Mouse (Mus musculus) left cerebral cortex, adult 11 months (tissue): Measurements from ENCODE around the gene Zic1.

ENCODE experiments used
- DNase-seq: peaks from one replicate; pipeline ENCODE4 v3.0.0; 2022; ENCODE audit warnings: low spot score

Gene Zic1

DNA sequence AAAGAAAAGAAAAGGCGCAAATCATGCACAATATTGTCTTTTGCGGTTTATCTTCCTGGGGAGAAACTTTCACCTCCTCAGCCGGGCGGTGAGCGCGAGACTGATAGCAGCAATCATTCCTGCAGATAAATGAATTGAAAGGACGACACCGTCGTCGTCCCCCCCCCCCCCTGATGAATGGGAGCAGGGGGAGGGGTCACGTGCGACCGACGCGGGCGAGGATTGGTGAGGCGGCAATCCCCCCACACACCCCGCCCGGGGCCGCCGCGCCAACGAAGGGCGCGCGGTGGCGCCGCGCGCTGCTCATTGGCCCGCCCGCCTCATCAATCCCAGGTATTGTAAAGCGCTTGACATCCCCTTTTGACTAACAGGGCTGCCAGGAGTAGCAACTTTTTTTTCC, at the start of gene Zic1:
Gene Zic1, minus strand, starts transcription at position 147 of the 400 bp plus-strand sequence.
- no peak for DNase-seq

DNA sequence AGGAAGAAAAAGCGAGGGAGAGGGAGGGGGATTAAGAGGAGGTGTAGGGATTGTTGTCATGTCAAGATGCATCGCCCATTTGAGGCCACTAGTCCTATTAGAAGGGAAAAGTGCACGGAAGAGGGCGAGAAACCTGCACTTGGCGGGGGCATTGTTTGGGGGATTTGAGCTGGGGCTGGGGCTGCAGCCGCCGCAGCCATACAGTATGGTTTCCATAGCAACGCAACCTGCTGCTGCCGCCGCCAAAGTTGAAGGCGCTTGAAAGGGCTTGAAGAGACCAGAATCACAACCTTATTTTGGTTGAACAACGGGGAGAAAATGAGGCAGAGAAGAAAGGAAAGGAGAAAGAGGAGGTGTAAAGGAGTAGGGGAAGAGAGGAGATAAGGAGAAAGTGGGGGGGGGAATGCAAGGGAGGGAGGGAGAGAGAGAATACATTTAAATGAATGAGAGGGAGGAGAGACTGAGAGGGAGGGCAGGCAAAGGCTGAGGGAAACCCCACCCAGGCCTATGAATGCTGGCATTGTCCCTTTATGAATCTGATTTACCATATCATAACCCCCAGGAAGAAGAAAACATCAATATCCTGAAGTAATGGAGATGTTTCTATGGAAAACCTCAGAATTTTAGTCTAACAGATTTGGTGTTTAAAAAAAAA, 48.5 kb upstream of the Zic1 start:
- DNase-seq = no peak

DNA sequence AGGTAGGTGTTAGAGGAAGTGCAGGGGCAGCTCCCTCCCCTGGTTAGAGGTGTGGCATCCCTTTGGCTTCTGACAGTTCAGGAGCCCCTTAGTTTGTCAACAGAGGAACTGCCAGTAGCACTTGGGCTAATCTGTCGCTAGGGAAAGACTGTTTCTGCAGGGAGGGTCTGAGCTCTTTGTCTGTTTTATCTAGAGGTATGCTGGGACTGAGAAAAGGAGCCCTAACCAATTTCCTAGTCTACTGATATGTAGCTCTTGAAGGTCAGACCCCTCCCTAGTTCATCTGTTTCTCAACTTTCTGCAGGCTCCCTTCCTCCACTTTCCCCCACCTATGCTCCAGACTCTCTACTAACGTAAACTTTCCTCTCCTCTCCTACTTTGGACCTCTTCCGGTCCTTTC, 44.2 kb upstream of the Zic1 start:
- DNase-seq = no peak

DNA sequence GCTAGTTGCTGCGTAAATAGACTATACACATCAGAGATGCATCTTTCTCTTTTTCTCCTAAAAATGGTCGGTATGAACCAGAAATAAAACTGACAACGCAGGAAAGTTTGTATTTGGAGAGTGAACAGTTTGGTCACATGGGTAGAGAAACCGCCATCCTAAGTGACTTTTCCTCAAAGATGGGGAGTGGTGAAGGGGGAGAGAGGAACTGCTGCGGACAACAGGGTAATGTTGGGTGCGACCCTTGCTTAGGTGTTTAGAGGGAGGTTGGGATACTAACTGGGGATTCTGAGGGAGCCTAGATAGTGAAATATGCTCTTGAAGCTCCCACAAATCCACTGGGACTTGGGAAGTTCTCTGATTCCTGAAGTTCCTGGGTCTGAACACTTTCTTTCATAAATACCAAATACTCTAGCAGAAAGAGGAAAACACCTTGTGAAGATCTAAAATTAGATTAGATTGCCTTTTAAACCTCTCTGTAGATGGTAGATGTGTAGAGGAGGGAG, 40.7 kb upstream of the Zic1 start:
- no peak for DNase-seq

DNA sequence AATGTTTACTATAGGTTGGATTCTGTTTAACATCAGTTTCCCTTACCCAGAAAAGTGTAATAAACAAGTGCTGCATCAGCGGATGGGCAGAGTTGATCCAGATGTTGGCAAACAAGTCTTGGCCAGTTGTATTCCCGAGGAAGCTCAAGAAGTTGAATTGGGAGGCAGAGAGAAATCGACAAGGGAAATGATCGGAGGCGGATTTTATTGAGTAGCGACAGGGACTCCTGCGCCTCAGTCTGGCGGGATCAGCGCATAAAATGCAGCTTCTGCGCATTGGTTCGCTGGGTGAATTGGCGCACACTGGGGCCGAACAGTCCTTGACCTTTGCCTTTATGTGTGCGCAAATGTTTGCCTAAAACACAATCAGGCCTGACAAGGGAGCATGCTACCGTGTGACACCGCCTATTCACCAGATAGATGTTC, 40.2 kb upstream of the Zic1 start:
- no peak for DNase-seq

DNA sequence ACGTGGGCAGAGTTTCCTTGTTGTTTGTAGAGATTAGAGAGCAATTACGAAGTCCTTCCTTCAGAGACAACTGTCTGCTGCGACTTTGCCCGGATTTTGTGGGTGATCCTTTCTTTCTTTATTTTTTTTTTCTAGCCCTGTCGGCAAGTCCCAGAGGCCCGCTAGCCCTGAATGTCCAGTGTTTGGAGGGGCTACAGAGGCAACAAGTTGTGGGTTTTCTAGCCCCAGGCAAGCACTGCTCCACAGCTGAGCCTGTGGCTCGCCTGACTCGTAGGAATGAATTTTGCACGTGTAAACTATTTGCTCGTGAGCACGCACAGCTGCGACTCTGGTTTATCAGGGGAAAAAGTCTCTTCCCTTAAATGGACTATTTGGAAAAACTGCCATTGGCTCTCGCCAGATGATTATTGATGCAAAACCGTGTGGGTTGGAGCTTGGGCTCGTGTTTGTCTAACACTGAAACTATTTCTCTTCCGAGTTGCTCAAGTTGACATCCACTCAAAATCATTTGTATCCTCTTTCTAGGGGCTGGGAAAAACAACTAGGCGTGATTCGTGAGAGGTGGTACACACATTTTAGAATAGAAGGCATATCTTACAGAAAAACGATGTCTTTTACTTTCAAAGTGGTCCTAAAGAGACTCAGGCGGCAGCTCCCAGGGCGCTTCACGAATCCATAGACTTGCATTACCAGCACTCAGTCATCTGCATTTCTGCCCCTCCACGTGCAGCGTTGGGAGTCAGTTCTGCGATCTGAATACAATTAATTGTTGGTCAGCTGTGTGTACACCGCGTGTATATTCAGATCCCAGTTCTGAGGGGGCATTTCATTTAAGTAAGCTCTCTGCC, 39.5 kb upstream of the Zic1 start:
- DNase-seq = no peak

DNA sequence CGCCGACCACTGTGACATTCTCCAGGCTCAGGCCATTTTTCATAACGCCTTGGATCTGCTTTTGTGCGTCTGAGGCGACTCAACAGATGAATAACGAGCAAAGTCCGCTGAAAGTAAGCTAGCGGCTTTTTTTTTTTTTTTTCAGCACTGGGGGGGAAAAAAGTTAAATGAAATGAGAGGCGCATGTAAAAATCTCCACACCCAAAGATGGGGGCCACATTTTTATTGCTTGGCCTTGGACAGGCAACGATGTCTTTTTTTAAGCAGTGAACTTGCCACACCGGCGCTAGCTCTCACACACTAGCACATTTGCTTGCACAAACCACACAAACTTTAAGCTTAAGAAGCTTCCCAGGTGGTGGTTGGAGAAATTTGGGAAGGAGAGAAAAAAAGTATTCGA, 38.6 kb upstream of the Zic1 start:
- no peak for DNase-seq

DNA sequence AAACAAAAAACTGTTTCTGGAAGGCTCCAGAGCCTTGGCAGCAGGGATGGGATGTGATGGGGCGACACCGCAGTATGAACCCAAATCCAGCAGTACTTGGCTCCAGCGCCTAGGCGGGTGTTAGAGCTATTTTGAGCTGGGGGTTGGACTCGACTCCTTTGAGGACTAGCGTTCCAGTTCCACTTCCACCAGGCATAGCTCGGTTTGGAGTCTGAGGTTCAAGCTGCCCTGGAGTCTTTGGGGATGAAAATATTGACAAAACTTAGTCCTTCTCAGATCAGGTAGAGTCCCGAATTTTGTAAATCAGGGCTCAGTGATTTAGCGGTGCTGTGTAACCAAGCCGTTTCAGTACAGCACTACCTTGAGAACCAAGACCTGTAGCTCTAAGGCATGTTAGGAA, 35.9 kb upstream of the Zic1 start:
- no peak for DNase-seq

DNA sequence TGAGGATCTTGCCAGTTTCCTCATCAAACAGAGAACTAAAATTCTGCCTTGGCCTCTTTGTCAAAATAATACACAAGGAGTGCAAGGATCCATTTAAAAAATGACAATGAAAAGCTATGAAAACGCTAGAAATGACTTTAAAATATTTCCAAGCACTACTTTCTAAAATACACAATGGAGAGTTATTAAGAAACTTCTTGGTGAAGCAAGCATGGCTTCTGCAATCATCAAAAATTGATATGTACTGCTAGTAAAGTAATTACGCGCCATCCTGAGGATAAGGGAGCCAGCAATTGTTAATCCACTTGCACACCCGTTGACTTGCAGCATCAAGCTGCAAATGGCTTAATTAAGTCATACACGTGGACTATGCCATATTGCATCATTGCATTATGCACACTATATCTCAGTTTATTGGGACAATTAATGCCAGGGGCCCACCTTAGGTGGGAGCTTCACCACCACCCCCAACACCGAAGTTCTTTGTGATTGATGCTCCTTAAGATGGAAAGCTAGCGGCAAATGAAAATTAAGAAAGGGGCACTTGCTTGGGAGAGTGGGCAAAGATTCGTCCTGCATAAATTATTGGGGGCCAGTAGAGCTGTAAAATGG, 35.0 kb upstream of the Zic1 start:
- no peak for DNase-seq

DNA sequence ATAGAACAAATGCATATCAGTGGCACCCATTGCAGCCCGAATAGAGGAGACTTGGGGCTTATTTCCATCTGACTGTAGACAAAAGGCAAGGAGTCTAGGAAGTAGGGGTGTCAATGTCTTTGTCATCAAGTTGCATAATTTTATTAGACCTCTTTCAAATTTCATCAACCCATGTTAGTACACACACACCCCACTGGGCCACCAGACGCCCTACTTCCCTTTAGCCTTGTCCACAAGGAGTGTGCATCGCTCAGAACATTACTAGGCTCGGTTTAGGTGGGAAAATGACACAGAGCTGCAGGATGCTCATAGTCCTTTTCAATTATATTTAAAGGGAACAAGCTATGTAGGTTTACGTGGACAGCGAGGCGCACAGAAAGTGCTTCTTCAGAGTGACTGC, 34.4 kb upstream of the Zic1 start:
- DNase-seq = no peak

DNA sequence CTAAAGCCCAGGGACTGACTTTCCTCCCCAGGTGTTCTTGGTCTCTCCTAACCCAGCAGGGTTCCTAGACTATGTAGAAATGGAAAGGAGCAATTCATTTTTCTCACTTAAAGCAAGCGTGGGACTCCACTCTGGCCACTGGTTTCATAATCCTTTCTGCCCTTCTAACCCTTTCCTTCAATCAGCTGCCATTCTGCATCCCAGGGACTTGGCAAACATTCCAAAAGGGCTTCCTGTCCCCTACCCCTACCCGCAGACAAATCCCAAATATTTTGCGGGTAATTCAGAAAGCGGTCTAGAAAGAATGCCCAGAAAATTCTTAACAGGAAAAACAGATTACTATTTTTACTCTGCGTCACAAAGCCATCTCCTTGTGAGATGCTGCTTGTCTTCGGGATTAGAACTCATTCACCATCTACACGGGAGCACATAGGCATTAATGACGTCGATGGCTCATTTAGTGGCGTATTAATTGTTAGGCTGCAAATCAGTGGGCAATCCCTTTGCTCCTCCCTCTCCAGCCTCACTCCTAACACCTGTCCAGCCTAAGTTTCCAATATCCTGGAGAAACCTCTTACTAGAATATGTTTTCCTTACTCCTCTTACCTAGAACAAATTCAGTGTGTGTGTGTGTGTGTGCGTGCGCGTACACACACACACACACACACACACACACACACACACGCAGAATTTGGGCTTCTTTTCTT, 29.6 kb upstream of the Zic1 start:
- no peak for DNase-seq

DNA sequence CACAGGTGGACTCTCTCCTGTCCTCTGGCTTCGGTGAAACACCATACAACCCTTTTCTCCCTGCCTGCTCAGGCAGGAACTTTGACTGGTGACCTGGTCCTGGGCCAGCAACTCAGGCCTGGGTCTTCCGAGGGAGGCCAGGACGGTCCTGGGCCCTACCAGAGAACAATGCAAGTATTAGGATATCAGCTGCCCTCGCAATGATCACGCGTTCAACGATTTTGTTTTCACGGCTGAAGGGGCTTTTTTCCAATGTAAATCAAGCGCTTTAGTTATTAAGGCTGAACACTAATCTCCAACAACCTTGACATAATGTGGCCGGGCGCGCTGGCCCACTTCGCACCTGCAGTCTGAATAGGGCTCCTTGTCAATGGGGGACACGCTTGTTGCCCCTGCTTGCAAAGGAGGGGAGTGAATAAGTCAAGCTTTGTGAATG, 28.6 kb upstream of the Zic1 start:
- no peak for DNase-seq

DNA sequence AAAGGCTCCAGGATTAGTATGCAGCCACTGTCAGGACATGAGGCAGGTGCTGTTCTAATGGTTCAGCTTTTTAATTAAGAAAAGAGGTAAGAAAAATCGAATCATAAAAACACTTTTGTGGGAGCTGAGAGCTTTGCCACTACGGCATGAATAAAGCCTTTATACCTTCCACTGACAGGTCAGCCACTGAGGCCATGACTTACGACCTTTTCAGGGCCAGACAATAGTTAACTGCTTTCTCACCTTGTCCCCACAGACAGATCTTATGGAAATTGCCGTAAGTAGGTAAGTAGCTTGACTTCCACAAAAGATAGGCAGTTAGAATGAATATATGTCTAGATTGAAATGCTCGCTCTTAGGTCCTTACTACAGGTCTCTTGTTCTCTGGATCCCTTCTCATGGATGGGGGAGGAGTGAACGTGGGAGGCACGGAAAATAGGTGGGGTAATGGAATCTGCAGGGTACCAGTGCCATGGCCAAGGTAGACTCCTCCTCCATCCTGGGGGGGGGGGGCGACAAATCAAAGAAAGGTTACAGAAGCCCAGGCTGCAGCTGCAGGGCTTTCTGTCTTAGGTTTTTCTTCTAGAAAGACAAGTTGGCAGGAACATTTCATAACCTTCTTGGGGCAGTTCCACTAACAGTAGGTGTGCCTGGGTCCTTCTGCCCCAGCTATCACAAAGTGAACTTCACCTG, 27.9 kb upstream of the Zic1 start:
- DNase-seq = no peak

DNA sequence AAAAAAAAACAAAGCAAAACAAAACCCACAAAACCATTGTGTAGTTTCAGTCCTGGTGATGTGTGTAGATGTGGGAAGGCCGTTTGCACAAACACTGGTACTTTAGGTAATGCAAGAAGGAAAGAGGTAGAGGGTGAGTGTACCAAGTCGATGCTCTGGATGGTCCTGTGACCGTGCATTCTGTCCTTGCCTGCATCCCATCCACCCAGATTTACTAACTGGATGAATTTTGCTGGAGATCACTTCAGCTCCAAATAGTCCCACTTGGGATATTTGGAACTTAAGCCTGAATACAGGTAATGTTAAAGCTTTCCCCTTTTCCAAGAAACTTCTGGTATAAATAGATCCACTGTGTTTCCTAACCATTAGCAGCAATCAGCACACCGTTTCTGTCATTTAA, 22.6 kb upstream of the Zic1 start:
- no peak for DNase-seq

DNA sequence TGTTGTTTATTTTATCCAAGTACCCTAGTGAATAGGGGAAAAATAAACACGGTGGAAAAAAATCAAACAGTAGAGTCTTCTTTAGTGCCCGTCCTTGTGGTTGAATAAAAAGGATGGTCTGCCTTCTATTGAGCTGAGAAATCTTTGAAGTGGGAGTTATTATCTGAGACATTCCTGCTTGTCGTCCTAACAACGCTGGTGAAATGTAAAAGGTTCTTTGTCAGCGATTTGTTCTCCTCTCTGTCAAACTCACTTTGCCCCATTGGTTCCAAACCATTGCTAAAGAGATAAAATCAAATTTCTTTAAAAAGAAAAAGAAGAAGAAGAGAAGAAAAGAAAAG, 22.1 kb upstream of the Zic1 start:
- no peak for DNase-seq

DNA sequence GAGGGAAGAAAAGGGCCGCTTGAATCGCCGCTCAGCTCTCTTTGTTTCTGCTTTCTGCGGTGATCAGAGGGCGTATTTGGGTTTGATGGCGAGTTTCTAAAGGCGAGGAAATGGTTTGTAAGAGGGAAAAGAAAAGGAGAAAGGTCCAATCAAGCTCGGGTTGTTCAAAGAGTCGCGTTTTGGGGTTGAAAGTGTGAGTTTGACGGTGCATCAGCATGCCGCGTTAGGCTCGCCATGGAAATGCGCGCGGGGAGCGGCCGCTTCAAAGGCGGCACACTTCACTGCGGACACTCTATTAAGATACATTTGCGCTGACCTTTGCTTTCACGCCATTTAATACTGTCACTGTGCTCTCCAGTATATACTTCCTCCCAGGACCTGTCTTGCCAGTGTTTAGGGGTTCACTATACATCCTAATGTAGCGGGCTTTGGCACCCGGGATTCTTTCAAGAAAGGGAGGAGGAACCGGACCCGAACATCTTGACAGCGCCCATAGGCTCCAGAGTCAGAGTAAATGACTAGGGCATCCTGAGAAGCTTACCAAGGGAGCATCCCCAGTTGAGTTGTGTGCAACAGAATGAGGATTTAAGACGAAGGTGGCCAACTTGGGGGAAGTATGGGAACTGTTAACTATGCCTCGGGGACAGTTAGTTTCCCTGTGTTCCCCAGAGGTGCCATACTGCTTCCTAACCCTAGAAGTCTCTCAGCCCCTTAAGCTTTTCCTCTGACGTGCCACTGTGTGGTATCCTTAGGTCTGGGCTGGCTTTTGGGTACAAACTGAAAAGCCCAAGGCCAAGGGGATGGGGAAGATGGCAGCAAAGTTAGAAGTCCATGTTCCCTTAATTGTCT, 21.5 kb upstream of the Zic1 start:
- no peak for DNase-seq

DNA sequence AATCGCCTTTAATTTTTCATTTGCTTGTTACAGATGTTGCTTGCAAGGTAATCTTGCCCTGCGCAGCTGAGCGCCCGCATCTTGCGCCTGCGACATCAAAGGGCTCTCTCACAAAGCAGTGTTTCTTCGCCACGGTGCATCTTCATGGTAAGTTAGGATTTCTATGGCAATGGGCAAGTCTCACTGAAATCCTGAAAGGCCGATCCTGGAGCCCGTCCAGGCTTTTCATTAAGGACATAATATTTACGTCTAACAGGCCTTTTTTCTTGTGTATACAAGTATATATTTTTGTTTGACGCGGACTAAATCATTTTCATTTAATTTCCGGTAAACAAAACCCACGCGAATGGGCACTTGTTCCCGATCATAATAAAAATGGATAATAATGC, 20.9 kb upstream of the Zic1 start:
- no peak for DNase-seq

DNA sequence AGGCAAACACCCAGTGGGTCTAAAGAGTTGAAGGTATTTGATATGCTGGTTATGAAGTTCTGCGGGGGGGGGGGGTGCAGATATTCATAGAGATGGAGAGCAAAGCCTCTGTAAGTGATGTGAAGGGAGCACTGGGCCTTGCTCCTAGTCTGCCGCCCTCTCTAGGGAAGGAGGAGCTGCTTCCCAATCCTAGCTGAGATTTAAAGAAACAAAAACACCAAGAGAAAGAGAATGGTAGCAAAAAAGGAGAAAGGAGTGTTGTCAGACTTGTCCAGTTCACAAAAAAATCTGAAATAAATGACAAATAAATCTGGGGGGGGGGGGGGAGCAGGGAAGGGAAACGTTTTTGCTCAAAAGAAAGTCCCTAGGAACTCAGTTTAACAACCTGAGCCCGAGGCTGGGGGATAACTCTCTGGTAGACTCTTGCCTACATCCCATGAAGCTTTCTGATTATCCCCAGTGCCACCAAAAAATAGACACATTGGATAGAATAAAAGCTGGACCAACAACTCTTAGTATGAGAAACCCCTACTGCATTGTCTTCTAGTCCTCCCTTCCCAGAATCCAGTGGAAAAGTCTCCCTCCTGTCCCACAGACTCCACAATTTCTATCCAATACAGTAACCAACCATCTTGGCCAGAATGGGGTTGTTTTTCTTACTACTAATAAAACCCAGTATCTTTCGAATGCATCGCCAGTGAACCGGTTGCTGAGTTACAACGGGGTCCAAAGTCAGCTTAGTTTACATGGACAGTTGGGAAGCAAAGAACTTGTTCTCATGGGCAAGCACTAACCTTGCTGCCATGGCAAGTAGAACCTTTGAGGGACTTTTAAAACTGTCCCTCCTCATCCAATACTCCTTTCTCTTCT, 20.2 kb upstream of the Zic1 start:
- no peak for DNase-seq

DNA sequence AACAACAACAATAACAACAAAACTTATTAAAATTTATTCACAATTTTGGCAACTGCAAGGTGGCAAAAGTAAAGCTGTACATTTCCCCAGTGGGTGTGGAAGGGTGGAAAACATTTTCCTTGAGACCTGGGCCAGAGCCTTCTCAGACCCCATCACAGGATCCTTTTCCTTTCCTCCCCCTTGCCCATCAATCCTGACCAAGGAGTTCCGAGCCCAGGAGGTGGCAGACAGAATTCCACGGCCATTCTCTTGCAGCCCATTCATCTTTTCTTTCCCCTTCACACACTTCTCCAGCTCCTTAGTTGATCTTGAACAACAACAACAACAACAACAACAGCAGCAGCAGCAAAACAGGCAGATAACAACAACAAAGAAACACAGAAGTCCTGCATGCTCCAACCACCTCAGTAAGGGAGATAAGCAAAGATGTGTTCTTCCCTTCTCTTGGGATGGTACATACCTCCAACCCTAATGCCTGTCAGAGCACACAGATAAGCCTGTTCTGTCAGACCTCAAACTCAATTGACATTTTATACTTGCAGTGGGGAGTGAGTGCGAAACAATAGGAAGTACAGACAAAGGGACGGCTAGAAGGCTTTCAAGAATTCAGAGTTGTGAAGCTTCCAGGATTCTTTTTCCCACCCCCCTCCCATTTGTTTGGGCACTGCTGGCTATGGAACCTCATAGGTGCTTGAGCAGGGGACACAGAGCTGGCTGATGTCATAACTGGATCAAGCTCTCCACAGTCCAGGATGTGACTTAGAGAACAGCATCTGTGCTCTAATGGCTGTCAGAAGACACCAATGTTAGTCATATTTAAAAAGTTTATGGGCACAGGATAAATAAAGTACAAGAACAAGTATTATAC, 19.3 kb upstream of the Zic1 start:
- no peak for DNase-seq
